Comparison of ENCODE assay signal across 17 mouse cellular contexts in the genomic region with DNA sequence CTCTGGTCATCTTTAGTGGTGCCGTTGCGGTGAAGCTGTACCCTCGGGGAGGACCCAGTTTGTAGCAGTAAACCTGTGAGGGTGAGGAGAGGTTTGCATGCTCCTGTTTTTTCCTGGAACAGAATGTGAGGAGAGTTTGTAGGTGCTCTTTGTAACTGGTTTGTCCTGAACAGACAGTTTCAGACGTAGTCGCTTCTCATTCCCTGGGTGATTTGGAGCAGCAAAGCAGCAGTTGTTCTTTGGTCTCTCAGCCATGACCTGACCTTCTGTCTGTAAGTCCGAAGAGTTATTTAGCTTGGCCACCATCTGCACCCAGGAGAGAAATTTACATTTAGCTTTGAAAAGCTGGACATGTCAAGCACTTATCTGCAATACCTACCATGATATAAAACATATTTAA.
A peak's percentile ranks its signal among the peaks of the same experiment; 100 is the strongest.
DNase-seq lines count a peak whose midpoint lies in the region; ATAC-seq and TF ChIP-seq lines count a peak whose summit lies in the region.
"Had no signal": no experiment of that assay in that cellular context is flagged by ENCODE, and none has a peak within 500 bp of the region (broad histone marks: within the 10 kb centered on the region; RNA-seq: fewer than 3 reads in every experiment).

No protein-coding gene starts in this region.

- WGBS in cerebellum, adult 2 months = 53% methylated on average over 6 of the region's 6 CpGs
- 24% methylated on average over 6 of the region's 6 CpGs for WGBS in hindbrain, embryonic 11.5 days
- WGBS in midbrain, postnatal 0 days = 24% methylated on average over 6 of the region's 6 CpGs

- H3K4me3 ChIP-seq in cerebellum, adult 2 months (replicated peaks; ENCODE audit: insufficient read depth, low read depth, low read length) = no peak overlapping the region
- H3K4me3 ChIP-seq in hindbrain, embryonic 11.5 days (ENCODE audit: low read depth, low read length) = no peak overlapping the region
- no peak overlapping the region for H3K4me3 ChIP-seq in midbrain, postnatal 0 days (ENCODE audit: low read depth, low read length)
- H3K4me3 ChIP-seq: embryonic facial prominence, embryonic 12.5 days; heart, embryonic 15.5 days; limb, embryonic 15.5 days; lung, embryonic 15.5 days; stomach, embryonic 15.5 days had no signal

- no peak overlapping the region for H3K9ac ChIP-seq in hindbrain, embryonic 11.5 days (ENCODE audit: low read depth, low read length)
- H3K9ac ChIP-seq in midbrain, postnatal 0 days (replicated peaks; ENCODE audit: low read length, poor library complexity, severe bottlenecking) = no peak overlapping the region
- H3K9ac ChIP-seq: embryonic facial prominence, embryonic 12.5 days; heart, embryonic 15.5 days; limb, embryonic 15.5 days; lung, embryonic 15.5 days; stomach, embryonic 15.5 days had no signal

- ATAC-seq in hindbrain, embryonic 11.5 days (ENCODE audit: low FRiP score) = peak; percentile 45; the same call in 1 of the 2 replicates
- no peak for ATAC-seq in midbrain, postnatal 0 days (ENCODE audit: low FRiP score)
- ATAC-seq: inflammation-experienced regulatory T-cells, adult 6 months had no signal

- H3K4me2 ChIP-seq in hindbrain, embryonic 11.5 days (replicated peaks; ENCODE audit: low read depth, low read length) = no peak overlapping the region
- no peak overlapping the region for H3K4me2 ChIP-seq in midbrain, postnatal 0 days (ENCODE audit: low read depth, low read length, poor library complexity, severe bottlenecking)
- H3K4me2 ChIP-seq: embryonic facial prominence, embryonic 12.5 days; heart, embryonic 15.5 days; limb, embryonic 15.5 days; lung, embryonic 15.5 days; stomach, embryonic 15.5 days had no signal

- H3K9me3 ChIP-seq in hindbrain, embryonic 11.5 days (ENCODE audit: control insufficient read depth, low read length) = no peaks in the 10 kb centered on the region
- no peaks in the 10 kb centered on the region for H3K9me3 ChIP-seq in midbrain, postnatal 0 days (ENCODE audit: low read length)
- H3K9me3 ChIP-seq: embryonic facial prominence, embryonic 12.5 days; heart, embryonic 15.5 days; limb, embryonic 15.5 days; lung, embryonic 15.5 days; stomach, embryonic 15.5 days had no signal

- no peaks in the 10 kb centered on the region for H3K27me3 ChIP-seq in cerebellum, adult 2 months (ENCODE audit: control insufficient read depth, insufficient read depth, low read length)
- H3K27me3 ChIP-seq in hindbrain, embryonic 11.5 days (ENCODE audit: control insufficient read depth, insufficient read depth, low read length) = no peaks in the 10 kb centered on the region
- no peaks in the 10 kb centered on the region for H3K27me3 ChIP-seq in midbrain, postnatal 0 days (ENCODE audit: insufficient read depth, low read length)
- H3K27me3 ChIP-seq: embryonic facial prominence, embryonic 12.5 days; heart, embryonic 15.5 days; limb, embryonic 15.5 days; lung, embryonic 15.5 days; stomach, embryonic 15.5 days had no signal

- TF ChIP-seq CTCF in cerebellum, adult 2 months (IDR thresholded peaks at IDR 0.05; ENCODE audit: borderline replicate concordance, insufficient read depth, low read depth, low read length) = no peak
- no peak for TF ChIP-seq CTCF in midbrain, postnatal 0 days (IDR thresholded peaks at IDR 0.05)

- no peaks in the 10 kb centered on the region for H3K4me1 ChIP-seq in cerebellum, adult 2 months (ENCODE audit: control insufficient read depth, insufficient read depth, low read length)
- H3K4me1 ChIP-seq in hindbrain, embryonic 11.5 days (replicated peaks; ENCODE audit: control insufficient read depth, insufficient read depth, low read length) = peaks cover 3% of the 10 kb centered on the region
- no peaks in the 10 kb centered on the region for H3K4me1 ChIP-seq in midbrain, postnatal 0 days (ENCODE audit: insufficient read depth, low read length)
- H3K4me1 ChIP-seq: heart, embryonic 15.5 days; limb, embryonic 15.5 days; lung, embryonic 15.5 days; stomach, embryonic 15.5 days had no signal

- no peak for TF ChIP-seq POLR2A in cerebellum, adult 2 months (IDR thresholded peaks at IDR 0.05; ENCODE audit: borderline replicate concordance, insufficient read depth, low read length)

- H3K36me3 ChIP-seq in hindbrain, embryonic 11.5 days (ENCODE audit: control insufficient read depth, insufficient read depth, low read length) = no peaks in the 10 kb centered on the region
- H3K36me3 ChIP-seq in midbrain, postnatal 0 days (ENCODE audit: insufficient read depth, low read length) = no peaks in the 10 kb centered on the region
- H3K36me3 ChIP-seq: embryonic facial prominence, embryonic 12.5 days; heart, embryonic 15.5 days; limb, embryonic 15.5 days; lung, embryonic 15.5 days; stomach, embryonic 15.5 days had no signal

- no peak overlapping the region for H3K27ac ChIP-seq in cerebellum, adult 2 months (ENCODE audit: insufficient read depth, low read length)
- H3K27ac ChIP-seq in hindbrain, embryonic 11.5 days (ENCODE audit: low read depth, low read length) = peak overlapping the region; percentile 82
- H3K27ac ChIP-seq in midbrain, postnatal 0 days (ENCODE audit: low read depth, low read length) = no peak overlapping the region
- H3K27ac ChIP-seq: embryonic facial prominence, embryonic 12.5 days; heart, embryonic 15.5 days; limb, embryonic 15.5 days; lung, embryonic 15.5 days; stomach, embryonic 15.5 days had no signal

- peak; percentile 24 to 29 for DNase-seq in cerebellum, postnatal 14 days
- DNase-seq in cerebellum, adult 2 months = no peak
- DNase-seq in embryo, embryonic 9.5 days (ENCODE audit: extremely low spot score) = peak; percentile 53
- peak; percentile 39 for DNase-seq in hindbrain, embryonic 11.5 days (ENCODE audit: low spot score)
- peak; percentile 12 for DNase-seq in midbrain, postnatal 0 days (ENCODE audit: low spot score)
- DNase-seq in heart, adult 11 months = no peak
- DNase-seq in testis, postnatal 10 days (ENCODE audit: low spot score) = no peak
- no peak for DNase-seq in ovary, postnatal 10 days (ENCODE audit: low spot score)
- DNase-seq: adrenal gland, postnatal 25 days; kidney, postnatal 10 days; layer of hippocampus, postnatal 36 days had no signal

Comparison
In these comparisons a context has a peak if more than half of its experiments do, and no peak if none do; other contexts are left out.
1. DNase-seq: peak in cerebellum, postnatal 14 days (2 of 2), embryo, embryonic 9.5 days (single experiment), hindbrain, embryonic 11.5 days (single experiment) and midbrain, postnatal 0 days (single experiment); none in cerebellum, adult 2 months (0 of 2), heart, adult 11 months (single experiment), testis, postnatal 10 days (single experiment) and ovary, postnatal 10 days (single experiment).